Mouse (Mus musculus) neural tube, embryonic 13.5 days (tissue): ENCODE results near the gene Ubald1. TPM values are rescaled to one million over a fixed set of nuclear protein-coding genes. Genes with fewer than 3 reads are reported as not detected.

Source experiments
- ATAC-seq: fragments of 200-750 bp; cut with Nextera tagmentation; 2 replicates; pipeline ENCODE4 v1.8.0; 2017; ENCODE audit warnings: low read depth, mild to moderate bottlenecking, moderate TSS enrichment, moderate library complexity
- H3K27ac ChIP-seq: fragments of 300-500 bp; sonication (generic); replicated peaks from 2 replicates; pipeline ENCODE4 v1.5.1; 2015; ENCODE audit warnings: moderate library complexity, mild to moderate bottlenecking, inconsistent platforms
- H3K27me3 ChIP-seq: fragments of 300-500 bp; sonication (generic); 2 replicates; pipeline ENCODE4 v1.6.1; 2015; ENCODE audit warnings: mild to moderate bottlenecking, inconsistent platforms
- H3K36me3 ChIP-seq: fragments of 300-500 bp; sonication (generic); 2 replicates; pipeline ENCODE4 v1.6.1; 2015; ENCODE audit warnings: mild to moderate bottlenecking, inconsistent platforms
- H3K4me1 ChIP-seq: fragments of 300-500 bp; sonication (generic); replicated peaks from 2 replicates; pipeline ENCODE4 v1.6.1; 2015; ENCODE audit warnings: inconsistent platforms
- H3K4me2 ChIP-seq: fragments of 300-500 bp; sonication (generic); 2 replicates; pipeline ENCODE4 v1.6.1; 2015; ENCODE audit warnings: inconsistent platforms, mild to moderate bottlenecking, moderate library complexity
- H3K4me3 ChIP-seq: fragments of 300-500 bp; sonication (generic); 2 replicates; pipeline ENCODE4 v1.5.1; 2015; ENCODE audit warnings: mild to moderate bottlenecking, inconsistent platforms
- H3K9ac ChIP-seq: fragments of 300-500 bp; sonication (generic); 2 replicates; pipeline ENCODE4 v1.6.1; 2015; ENCODE audit warnings: moderate library complexity, mild to moderate bottlenecking, inconsistent platforms
- H3K9me3 ChIP-seq: fragments of 300-500 bp; sonication (generic); 2 replicates; pipeline ENCODE4 v1.6.1; 2016; ENCODE audit warnings: inconsistent platforms
- WGBS: fragments of 180-500 bp; shearing (Covaris S2); methylation state at CpG from one replicate; pipeline ENCODE4 v1.1.7; 2015; 5-methylcytosine and 5-hydroxymethylcytosine counted together
- polyA plus RNA-seq: library from polyadenylated mRNA; unstranded; fragments of >200 nt; fragmentation: Nextera tagmentation; extraction: Ambion mirVana; gene quantifications from 2 replicates; pipeline ENCODE4 v1.2.1, GENCODE M21; 2015

The Ubald1 gene
- polyA plus RNA-seq, 1 experiment from 2014 or later, result 66.3 TPM

GRCm38 (mm10) chr16:4897146-4897730 is 17.1 kb upstream of the Ubald1 start:
- WGBS, result 59% methylated on average over 7 of the region's 7 CpGs
- Histone ChIP-seq H3K4me3 (no peak overlapping the region), H3K27ac (no peak overlapping the region), H3K9ac (no peak overlapping the region), H3K4me1 (peaks cover 23% of the 10 kb centered on the region), H3K9me3 (no peaks in the 10 kb centered on the region), H3K27me3 (no peaks in the 10 kb centered on the region), H3K36me3 (no peaks in the 10 kb centered on the region; the same call in 1 of the 2 replicates), H3K4me2 (no peak overlapping the region)
- no peak for ATAC-seq

GRCm38 (mm10) chr16:4896249-4897027 is 16.3 kb upstream of the Ubald1 start:
- H3K4me3 ChIP-seq, result no peak overlapping the region

GRCm38 (mm10) chr16:4894201-4894908 is 14.2 kb upstream of the Ubald1 start:
- no peaks in the 10 kb centered on the region for H3K9me3 ChIP-seq
- H3K4me3 ChIP-seq, result no peak overlapping the region
- no peak overlapping the region for H3K4me2 ChIP-seq
- 81% methylated on average over 7 of the region's 7 CpGs for WGBS
- no peak for ATAC-seq
- no peaks in the 10 kb centered on the region; the same call in 1 of the 2 replicates for H3K36me3 ChIP-seq
- H3K9ac ChIP-seq, result no peak overlapping the region
- H3K27ac ChIP-seq, result no peak overlapping the region
- H3K27me3 ChIP-seq, result no peaks in the 10 kb centered on the region
- peaks cover 22% of the 10 kb centered on the region for H3K4me1 ChIP-seq

More at GRCm38 (mm10) chr16:4896249-4897027, 16.3 kb upstream of the Ubald1 start:
- Histone ChIP-seq H3K27ac (no peak overlapping the region), H3K4me1 (peaks cover 18% of the 10 kb centered on the region), H3K27me3 (no peaks in the 10 kb centered on the region), H3K9me3 (no peaks in the 10 kb centered on the region), H3K4me2 (no peak overlapping the region), H3K9ac (no peak overlapping the region), H3K36me3 (no peaks in the 10 kb centered on the region; the same call in 1 of the 2 replicates)
- ATAC-seq, result no peak
- WGBS, result 66% methylated on average over 5 of the region's 5 CpGs

- no peak overlapping the region for H3K9ac ChIP-seq
- no peak overlapping the region for H3K4me2 ChIP-seq
- H3K27ac ChIP-seq, result no peak overlapping the region
- H3K27me3 ChIP-seq, result no peaks in the 10 kb centered on the region
- H3K36me3 ChIP-seq, result no peaks in the 10 kb centered on the region; the same call in 1 of the 2 replicates
- H3K9me3 ChIP-seq, result no peaks in the 10 kb centered on the region
- peaks cover 42% of the 10 kb centered on the region for H3K4me1 ChIP-seq
- 90% methylated on average over 6 of the region's 6 CpGs for WGBS
- no peak overlapping the region for H3K4me3 ChIP-seq
- no peak for ATAC-seq
These were observed 12.1 kb upstream of the Ubald1 start for GRCm38 (mm10) chr16:4892171-4892570.

GRCm38 (mm10) chr16:4890201-4890709 is 10.1 kb upstream of the Ubald1 start:
- ATAC-seq, result no peak
- 58% methylated on average over 4 of the region's 4 CpGs for WGBS

GRCm38 (mm10) chr16:4886690-4887020 is 6.5 kb upstream of the Ubald1 start:
- ATAC-seq, result peak; percentile 26

More at GRCm38 (mm10) chr16:4890201-4890709, 10.1 kb upstream of the Ubald1 start:
- Histone ChIP-seq H3K27ac (no peak overlapping the region), H3K27me3 (no peaks in the 10 kb centered on the region), H3K4me1 (peaks cover 41% of the 10 kb centered on the region), H3K4me2 (no peak overlapping the region), H3K9me3 (no peaks in the 10 kb centered on the region), H3K9ac (no peak overlapping the region), H3K4me3 (no peak overlapping the region), H3K36me3 (no peaks in the 10 kb centered on the region)

GRCm38 (mm10) chr16:4885760-4886689 is 5.9 kb upstream of the Ubald1 start, which contains the start of gene Mgrn1:
Mgrn1 (plus strand) TSS chr16:4886249.
- Histone ChIP-seq H3K36me3 (no peaks in the 10 kb centered on the region), H3K27me3 (no peaks in the 10 kb centered on the region), H3K9me3 (no peaks in the 10 kb centered on the region), H3K4me2 (peak within 1 kb of the TSS; percentile 79), H3K9ac (peak within 1 kb of the TSS; percentile 94), H3K27ac (peak within 1 kb of the TSS; percentile 91), H3K4me1 (peaks cover 59% of the 10 kb centered on the region), H3K4me3 (peak within 1 kb of the TSS; percentile 94)
- ATAC-seq, result peak; percentile 86
- WGBS, result under 1% methylated on average over 53 of the region's 74 CpGs

More at GRCm38 (mm10) chr16:4886690-4887020, 6.5 kb upstream of the Ubald1 start:
- Histone ChIP-seq H3K4me1 (peaks cover 52% of the 10 kb centered on the region), H3K9me3 (no peaks in the 10 kb centered on the region), H3K4me3 (peak overlapping the region; percentile 94), H3K27ac (peak overlapping the region; percentile 91), H3K27me3 (no peaks in the 10 kb centered on the region), H3K9ac (peak overlapping the region; percentile 94), H3K36me3 (no peaks in the 10 kb centered on the region), H3K4me2 (peak overlapping the region; percentile 79)
- WGBS, result 0% methylated on average over 8 of the region's 8 CpGs

- H3K27ac ChIP-seq, result peak overlapping the region; percentile 91
- no peaks in the 10 kb centered on the region for H3K9me3 ChIP-seq
- no peaks in the 10 kb centered on the region for H3K36me3 ChIP-seq
- peak overlapping the region; percentile 94 for H3K4me3 ChIP-seq
- ATAC-seq, result no peak
- H3K4me2 ChIP-seq, result peak overlapping the region; percentile 79
- no peak overlapping the region for H3K9ac ChIP-seq
- WGBS, result 92% methylated on average over 10 of the region's 10 CpGs
- no peaks in the 10 kb centered on the region for H3K27me3 ChIP-seq
- H3K4me1 ChIP-seq, result peaks cover 55% of the 10 kb centered on the region
These were observed 4.8 kb upstream of the Ubald1 start for GRCm38 (mm10) chr16:4884930-4885329.

- peak overlapping the region; percentile 91 for H3K4me2 ChIP-seq
- 78% methylated on average over 10 of the region's 10 CpGs for WGBS
- H3K4me1 ChIP-seq, result peaks cover 45% of the 10 kb centered on the region
- H3K36me3 ChIP-seq, result peaks cover under 1% of the 10 kb centered on the region; the same call in 1 of the 2 replicates
- H3K9me3 ChIP-seq, result no peaks in the 10 kb centered on the region
- peak overlapping the region; percentile 95 for H3K9ac ChIP-seq
- no peaks in the 10 kb centered on the region for H3K27me3 ChIP-seq
- peak overlapping the region; percentile 80 for H3K4me3 ChIP-seq
- no peak for ATAC-seq
- peak overlapping the region; percentile 96 for H3K27ac ChIP-seq
These were observed 1.6 kb upstream of the Ubald1 start for GRCm38 (mm10) chr16:4881400-4882351.

- peak; percentile 75 for ATAC-seq
- peaks cover 53% of the 10 kb centered on the region for H3K4me1 ChIP-seq
- WGBS, result 0% methylated on average over 40 of the region's 40 CpGs
These were observed 399 bp downstream of the Ubald1 start for GRCm38 (mm10) chr16:4879708-4880124.

More at GRCm38 (mm10) chr16:4879708-4880124, 399 bp downstream of the Ubald1 start:
- Histone ChIP-seq H3K9ac (peak overlapping the region; percentile 91), H3K4me3 (peak overlapping the region; percentile 80), H3K27me3 (no peaks in the 10 kb centered on the region), H3K36me3 (peaks cover 20% of the 10 kb centered on the region), H3K27ac (peak overlapping the region; percentile 99), H3K4me2 (peak overlapping the region; percentile 91), H3K9me3 (no peaks in the 10 kb centered on the region)
